Mouse (Mus musculus) embryo, embryonic 9.5 days (tissue): Measurements from ENCODE around the gene Acacb.

Experiments used
- DNase-seq: peaks from one replicate; pipeline ENCODE4 v3.0.0-alpha.2; 2017; ENCODE audit errors: extremely low spot score

The Acacb gene

GRCm38 (mm10) chr5:114175596-114176171, 29.3 kb downstream of the Acacb start:
- DNase-seq, result peak; percentile 99

- no peak for DNase-seq
Observed at GRCm38 (mm10) chr5:114176548-114177400, 30.4 kb downstream of the Acacb start.

- no peak for DNase-seq
Observed at GRCm38 (mm10) chr5:114177966-114178719, 31.8 kb downstream of the Acacb start.

DNA sequence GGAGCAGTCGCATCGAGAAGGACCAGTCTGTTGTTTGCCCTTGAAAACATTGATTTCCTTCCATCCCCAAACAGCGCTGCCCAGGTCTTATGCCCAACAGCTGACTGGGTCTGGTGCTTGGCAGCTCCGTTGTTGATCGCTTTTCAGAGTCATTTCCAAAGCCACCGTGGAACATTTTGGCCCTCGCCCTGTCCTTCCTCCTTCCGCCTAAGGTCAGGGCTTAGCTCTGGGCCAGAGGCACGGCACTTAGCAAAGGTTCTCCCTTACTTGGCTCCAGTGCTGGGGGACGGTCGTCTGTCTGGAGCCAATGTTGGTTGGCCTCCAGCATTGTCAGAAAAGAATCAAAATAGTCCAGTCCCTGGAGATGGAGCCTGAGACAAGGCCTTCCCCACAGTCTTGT, 33.2 kb downstream of the Acacb start:
- no peak for DNase-seq

DNA sequence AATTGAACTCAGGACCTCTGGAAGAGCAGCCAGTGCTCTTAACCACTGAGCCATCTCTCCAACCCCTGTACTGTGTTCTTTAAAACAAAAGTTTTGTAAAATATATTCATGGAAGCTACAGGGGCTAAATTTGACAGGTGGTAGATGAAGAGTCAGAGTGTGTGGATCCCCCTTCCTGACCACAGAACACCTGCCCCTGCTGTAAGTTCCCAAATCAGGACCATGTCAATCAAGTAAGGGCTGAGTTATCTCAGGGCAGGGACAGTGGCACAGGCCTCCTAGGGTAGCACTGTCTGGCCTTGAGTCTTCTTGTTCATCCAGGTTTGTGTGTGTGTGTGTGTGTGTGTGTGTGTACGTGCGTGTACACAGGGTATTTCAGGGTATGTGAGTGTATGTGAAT, 37.2 kb downstream of the Acacb start:
- DNase-seq, result no peak

- no peak for DNase-seq
Observed at GRCm38 (mm10) chr5:114187108-114187507, 40.8 kb downstream of the Acacb start.

- DNase-seq, result no peak
Observed at GRCm38 (mm10) chr5:114188900-114189464, 42.6 kb downstream of the Acacb start.

- DNase-seq, result no peak
Observed at GRCm38 (mm10) chr5:114194161-114194560, 47.8 kb downstream of the Acacb start.

DNA sequence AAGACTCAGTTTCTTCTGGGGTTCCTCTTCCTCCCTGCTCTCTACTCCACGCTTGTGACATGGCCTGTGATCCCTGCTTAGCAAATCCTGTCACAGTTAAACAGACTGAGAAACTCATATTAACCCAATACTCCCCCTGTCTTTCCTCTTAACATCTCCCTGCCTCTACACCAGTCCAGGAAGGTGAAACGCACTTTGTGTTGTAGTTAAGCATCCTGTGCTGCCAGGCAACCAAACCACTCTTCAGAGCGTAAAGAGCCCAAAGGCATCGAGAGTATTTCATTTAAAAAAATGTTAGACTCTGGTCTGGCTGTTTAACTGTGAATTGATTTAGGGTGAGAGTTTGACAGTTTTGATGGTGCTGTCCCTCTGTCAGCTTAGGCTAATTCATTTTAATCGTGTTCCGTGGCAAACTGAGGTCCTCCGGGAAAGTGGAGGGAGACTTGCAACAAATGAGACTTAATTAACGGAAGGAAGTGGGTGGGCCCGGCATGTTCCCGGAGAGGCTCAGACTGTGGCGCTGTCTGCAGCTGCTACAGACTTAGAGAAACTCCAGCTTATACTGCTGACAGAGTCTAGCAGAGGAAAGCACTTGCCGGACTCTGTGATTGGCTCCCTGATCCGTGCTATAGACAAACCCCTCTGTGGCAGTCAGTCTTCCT, 52.9 kb downstream of the Acacb start:
- DNase-seq, result peak; percentile 8

GRCm38 (mm10) chr5:114206158-114206557, 59.8 kb downstream of the Acacb start:
- DNase-seq, result no peak

- DNase-seq, result no peak
Observed at GRCm38 (mm10) chr5:114213183-114213582, 66.8 kb downstream of the Acacb start.

DNA sequence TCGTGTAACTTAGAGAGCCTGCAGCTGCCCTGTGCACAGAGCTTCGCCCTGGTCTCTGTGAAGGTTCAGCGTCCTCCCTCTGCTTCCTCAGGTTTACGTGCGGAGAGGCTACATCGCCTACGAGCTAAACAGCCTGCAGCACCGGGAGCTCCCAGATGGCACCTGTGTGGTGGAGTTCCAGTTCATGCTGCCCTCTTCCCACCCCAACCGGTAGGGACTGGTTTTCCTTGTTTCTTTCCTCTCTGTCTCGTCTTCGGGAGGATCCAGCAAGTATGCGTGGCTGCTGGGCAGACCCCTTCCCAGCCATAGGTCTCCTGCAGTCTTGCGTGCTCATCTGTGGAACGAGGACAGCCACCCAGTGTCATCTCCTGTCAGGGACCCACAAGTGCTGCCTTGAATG, 72.4 kb downstream of the Acacb start:
- DNase-seq, result no peak

GRCm38 (mm10) chr5:114226051-114226450, 79.7 kb downstream of the Acacb start:
- no peak for DNase-seq

- DNase-seq, result no peak
Observed at GRCm38 (mm10) chr5:114228901-114229300, 82.6 kb downstream of the Acacb start.

DNA sequence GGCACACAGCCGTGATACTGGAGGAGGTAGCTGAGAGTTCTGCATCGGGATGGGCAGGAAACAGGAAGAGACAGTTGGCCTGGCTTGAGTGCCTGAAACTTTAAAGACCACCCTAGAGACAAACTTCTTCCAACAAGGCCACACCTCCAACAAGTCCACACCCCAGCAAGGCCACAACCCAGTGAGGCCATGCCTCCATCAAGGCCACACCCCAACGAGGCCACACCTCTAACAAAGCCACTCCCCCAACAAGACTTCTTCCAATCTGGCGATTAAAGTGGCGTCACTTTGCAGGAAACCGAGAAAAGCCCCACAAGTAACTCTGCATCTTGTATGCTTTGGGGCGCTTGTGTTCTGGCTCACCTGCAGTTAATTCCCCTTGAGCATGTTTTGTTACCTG, 92.6 kb downstream of the Acacb start:
- no peak for DNase-seq

GRCm38 (mm10) chr5:114239737-114240136, 93.4 kb downstream of the Acacb start:
- DNase-seq, result no peak

- no peak for DNase-seq
Observed at GRCm38 (mm10) chr5:114246465-114246864, 100.1 kb downstream of the Acacb start.

DNA sequence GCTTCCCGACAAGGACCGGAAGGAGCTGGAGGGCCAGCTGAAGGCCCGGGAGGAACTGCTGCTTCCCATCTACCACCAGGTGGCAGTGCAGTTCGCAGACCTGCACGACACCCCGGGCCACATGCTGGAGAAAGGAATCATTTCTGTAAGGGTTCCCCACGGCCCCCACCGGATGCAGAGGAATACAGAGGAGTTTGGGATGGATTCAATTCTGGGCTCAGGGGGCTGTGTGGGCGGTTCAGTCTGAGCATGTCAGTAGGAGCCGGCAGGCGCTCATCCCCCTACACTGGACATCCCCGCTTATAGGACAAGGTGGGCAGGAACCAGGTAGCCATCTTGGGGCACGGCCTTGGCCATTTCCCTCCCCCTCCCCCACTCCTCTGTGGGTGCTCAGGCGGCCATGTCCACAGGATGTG, 101.8 kb downstream of the Acacb start:
- DNase-seq, result peak; percentile 84

DNA sequence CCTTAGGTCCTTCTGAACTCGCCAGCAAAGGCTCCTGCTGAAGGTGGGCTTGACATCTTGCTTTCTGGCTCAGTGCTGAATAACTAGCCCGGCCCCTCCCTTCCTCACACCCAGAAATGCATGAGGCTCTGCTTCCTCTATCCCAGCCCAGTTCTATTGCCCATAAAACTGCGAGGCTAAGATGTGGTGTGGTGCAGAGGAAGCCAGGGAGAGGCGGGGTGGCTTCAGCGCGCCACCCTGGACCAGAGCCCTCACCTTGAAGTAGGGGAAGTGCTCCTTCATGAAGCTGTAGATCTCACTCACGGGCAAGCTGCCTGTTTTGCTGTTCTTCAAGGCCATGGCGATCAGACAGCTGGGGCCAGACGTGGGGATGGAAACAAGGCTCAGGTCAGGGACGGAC, 113.2 kb downstream of the Acacb start:
- DNase-seq, result no peak

DNA sequence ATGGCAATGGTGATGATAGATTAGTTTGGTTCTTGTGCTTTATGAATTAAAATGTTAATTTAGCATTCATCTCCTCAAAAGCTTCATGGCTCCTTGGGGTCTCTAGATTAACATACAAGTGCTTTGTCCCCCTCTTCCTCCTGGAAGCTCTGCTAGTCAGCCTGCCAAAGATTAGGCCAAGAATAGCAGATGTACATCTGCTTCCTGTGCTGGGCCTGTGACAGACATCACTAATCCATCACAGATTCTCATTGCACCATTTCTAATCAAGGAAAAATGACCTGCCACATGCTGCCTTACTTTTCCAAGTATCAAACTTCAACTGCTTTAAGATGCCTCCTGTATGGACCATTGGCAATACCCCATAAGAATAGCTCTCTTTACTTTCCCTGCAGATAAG, 115.2 kb downstream of the Acacb start:
- no peak for DNase-seq

DNA sequence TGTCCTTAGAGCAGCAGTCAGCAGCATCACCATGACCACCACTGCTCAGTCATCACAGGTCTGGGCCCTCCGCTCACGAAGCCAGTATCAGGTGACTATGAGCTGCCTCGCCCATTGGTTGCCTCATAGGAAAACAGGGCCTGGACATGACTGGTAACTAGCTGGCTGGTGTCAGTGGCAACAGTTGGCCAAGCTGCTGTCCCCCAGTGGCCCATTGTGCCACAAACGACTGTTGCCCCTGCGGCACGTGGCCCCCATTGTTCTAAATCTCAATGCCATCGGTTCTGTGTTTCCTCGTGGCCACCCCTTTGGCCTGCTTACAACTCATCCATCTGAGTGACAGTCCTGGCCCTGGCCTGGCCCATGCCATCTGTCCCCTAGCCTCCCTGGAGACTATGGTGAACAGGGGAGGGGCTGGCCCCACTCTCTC, 117.7 kb downstream of the Acacb start:
- DNase-seq, result no peak

DNA sequence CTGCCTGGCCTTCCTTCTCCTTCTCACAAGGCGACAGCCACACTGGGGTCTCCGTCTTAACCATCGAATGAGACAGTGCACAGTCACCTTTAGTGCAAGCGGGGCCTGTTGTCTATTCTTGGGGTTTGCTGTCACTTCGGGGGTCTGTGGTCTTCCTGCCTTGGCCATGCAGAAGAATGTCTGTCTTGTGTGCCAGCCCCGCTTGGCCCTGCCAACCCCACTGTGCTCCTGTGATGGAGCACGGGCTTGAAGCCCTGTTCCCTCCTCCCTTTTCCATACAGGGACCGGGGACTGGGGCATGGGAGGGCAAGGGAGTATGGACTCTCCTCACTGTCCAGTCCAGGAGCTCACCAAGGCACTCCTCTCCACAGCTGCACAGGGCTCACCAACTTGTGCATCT, 118.5 kb downstream of the Acacb start:
- DNase-seq, result no peak
